Mouse (Mus musculus): ENCODE data around the gene Lrsam1. TPM values are rescaled to one million over a fixed set of nuclear protein-coding genes. Genes with fewer than 3 reads are reported as not detected.

Lrsam1 gene
- polyA plus RNA-seq, 1 experiment from 2014 or later, result 13.4 TPM

GRCm38 (mm10) chr2:32940483-32940882, 20.9 kb downstream of the Lrsam1 start:
- Histone ChIP-seq H3K4me1 (no peaks in the 10 kb centered on the region), H3K36me3 (peaks cover 69% of the 10 kb centered on the region), H3K4me3 (no peak overlapping the region), H3K27ac (no peak overlapping the region), H3K27me3 (no peaks in the 10 kb centered on the region), H3K9me3 (no peaks in the 10 kb centered on the region), H3K9ac (no peak overlapping the region), H3K4me2 (no peak overlapping the region)
- ATAC-seq (ENCODE audit: insufficient number of reproducible peaks, insufficient read depth, low FRiP score, low TSS enrichment, low read depth), result no peak
- 94% methylated on average over 4 of the region's 4 CpGs for WGBS

- H3K27ac ChIP-seq, result no peak overlapping the region
- H3K27me3 ChIP-seq, result no peaks in the 10 kb centered on the region
- WGBS, result 65% methylated on average over 5 of the region's 5 CpGs
- no peak overlapping the region for H3K9ac ChIP-seq
- H3K9me3 ChIP-seq, result no peaks in the 10 kb centered on the region
- H3K4me3 ChIP-seq, result no peak overlapping the region
- H3K4me1 ChIP-seq, result no peaks in the 10 kb centered on the region
- ATAC-seq (ENCODE audit: insufficient number of reproducible peaks, insufficient read depth, low FRiP score, low TSS enrichment, low read depth), result no peak
- H3K4me2 ChIP-seq, result no peak overlapping the region
- peaks cover 68% of the 10 kb centered on the region for H3K36me3 ChIP-seq
Measured at GRCm38 (mm10) chr2:32939418-32939817, 22.0 kb downstream of the Lrsam1 start.

DNA sequence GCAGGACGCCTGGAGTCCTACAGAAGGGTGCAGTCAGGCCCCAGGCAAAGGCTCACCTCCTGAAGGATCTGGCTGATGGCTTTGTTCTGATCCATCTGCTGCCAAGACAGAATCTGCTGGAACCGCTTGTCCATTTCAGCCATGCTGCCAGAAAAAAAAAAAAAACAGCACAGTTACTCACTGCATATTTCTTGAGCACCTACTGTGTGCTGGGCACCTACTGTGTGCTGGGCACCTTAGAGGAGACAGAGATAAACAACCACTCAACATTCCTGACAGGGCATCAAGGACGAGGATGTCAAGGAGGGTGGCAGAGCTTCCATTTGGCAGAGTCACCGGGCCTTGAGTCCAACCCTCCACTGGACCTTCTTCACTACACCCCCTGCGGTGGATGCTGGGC, 22.7 kb downstream of the Lrsam1 start:
- H3K27me3 ChIP-seq, result no peaks in the 10 kb centered on the region
- H3K36me3 ChIP-seq, result peaks cover 73% of the 10 kb centered on the region
- no peaks in the 10 kb centered on the region for H3K9me3 ChIP-seq
- H3K4me1 ChIP-seq, result no peaks in the 10 kb centered on the region
- H3K27ac ChIP-seq, result no peak overlapping the region
- H3K4me2 ChIP-seq, result no peak overlapping the region
- no peak overlapping the region for H3K9ac ChIP-seq
- no peak overlapping the region for H3K4me3 ChIP-seq
- no peak for ATAC-seq (ENCODE audit: insufficient number of reproducible peaks, insufficient read depth, low FRiP score, low TSS enrichment, low read depth)
- 92% methylated on average over 5 of the region's 5 CpGs for WGBS

GRCm38 (mm10) chr2:32931730-32932129, 29.7 kb downstream of the Lrsam1 start:
- H3K4me1 ChIP-seq, result no peaks in the 10 kb centered on the region
- H3K9me3 ChIP-seq, result no peaks in the 10 kb centered on the region
- H3K4me2 ChIP-seq, result no peak overlapping the region
- ATAC-seq (ENCODE audit: insufficient number of reproducible peaks, insufficient read depth, low FRiP score, low TSS enrichment, low read depth), result no peak
- H3K4me3 ChIP-seq, result no peak overlapping the region
- H3K36me3 ChIP-seq, result peaks cover 63% of the 10 kb centered on the region
- H3K9ac ChIP-seq, result no peak overlapping the region
- no peak overlapping the region for H3K27ac ChIP-seq
- H3K27me3 ChIP-seq, result no peaks in the 10 kb centered on the region
- 73% methylated on average over 7 of the region's 7 CpGs for WGBS

DNA sequence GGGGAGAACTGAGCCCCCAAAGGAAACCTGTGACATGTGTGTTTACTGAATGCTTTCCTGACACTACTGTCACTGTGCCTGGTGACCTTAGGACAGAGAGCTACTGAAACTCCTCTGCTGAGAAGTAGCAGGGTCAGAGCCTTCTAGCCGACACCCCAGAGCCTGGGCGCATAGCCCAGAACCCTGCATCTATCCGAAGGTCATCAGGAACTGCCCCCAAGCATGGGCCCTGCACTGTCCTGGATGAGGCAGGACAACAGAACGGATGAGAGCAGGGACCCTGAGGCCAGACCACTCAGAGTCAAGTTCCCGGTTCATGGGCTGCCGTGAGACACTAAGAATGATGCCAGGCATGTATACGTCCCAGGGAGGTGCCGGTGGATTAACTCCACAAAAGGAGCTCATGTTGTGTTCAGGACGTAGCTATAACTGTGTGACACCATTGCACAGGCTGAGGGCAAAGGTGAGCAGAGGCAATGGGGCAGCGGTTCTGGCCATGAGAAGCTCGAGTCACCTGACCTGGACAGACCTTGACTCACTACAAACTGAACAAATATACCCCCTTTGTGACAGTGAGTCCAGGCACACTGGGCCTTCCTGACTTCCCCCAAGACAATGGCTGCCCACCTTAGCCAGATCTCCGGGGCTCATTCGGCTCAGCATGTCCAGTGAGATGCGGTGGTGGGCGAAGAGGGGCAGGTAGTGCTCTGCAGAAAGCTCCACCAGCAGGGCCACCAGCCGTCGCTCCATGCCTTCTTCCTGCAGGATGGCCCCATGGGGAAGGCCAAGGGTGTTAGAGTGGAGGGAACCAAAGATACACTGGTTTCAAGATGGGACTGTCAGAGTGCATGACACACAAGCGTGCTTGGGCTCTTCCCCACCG, 32.2 kb downstream of the Lrsam1 start:
- 88% methylated on average over 19 of the region's 19 CpGs for WGBS
- H3K4me2 ChIP-seq, result no peak overlapping the region
- H3K4me1 ChIP-seq, result no peaks in the 10 kb centered on the region
- no peak for ATAC-seq (ENCODE audit: insufficient number of reproducible peaks, insufficient read depth, low FRiP score, low TSS enrichment, low read depth)
- H3K27ac ChIP-seq, result no peak overlapping the region
- no peak overlapping the region for H3K4me3 ChIP-seq
- no peaks in the 10 kb centered on the region for H3K27me3 ChIP-seq
- no peak overlapping the region for H3K9ac ChIP-seq
- no peaks in the 10 kb centered on the region for H3K9me3 ChIP-seq
- peaks cover 63% of the 10 kb centered on the region for H3K36me3 ChIP-seq

DNA sequence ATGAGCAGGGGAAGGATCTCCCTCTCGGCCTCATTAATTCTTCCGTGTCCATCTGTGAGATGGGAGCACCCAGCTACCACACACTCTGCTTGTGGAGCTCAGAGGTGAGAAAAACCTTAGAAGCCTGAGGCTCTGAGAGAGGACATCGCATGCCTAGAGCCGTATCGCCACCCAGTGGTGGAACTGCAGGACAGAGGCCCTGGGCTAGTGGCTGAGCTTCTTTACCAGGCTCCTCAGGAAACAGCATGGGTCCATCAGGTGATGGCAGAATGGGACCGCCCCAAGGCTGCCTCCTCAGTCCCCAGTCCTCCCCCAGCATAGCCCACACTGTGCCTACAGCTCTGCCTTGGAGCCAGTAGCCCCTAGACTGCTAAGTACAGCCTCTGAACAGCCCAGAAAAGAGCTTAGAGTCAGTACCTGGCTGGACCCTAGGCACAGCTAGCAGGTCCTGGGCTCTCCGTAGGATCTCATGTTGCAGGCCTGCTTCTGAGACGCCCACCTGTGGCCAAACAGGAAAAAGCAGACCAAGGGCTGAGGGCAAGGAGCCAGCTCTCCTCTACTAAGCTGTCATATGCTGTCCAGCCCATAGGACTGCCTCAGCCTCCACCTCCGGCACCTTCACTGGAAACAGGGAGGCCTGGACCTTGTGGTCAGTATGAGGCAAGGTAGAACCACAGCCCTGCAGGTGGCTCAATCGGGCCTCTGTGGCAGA, 33.0 kb downstream of the Lrsam1 start:
- Histone ChIP-seq H3K36me3 (peaks cover 63% of the 10 kb centered on the region), H3K4me2 (no peak overlapping the region), H3K4me3 (no peak overlapping the region), H3K4me1 (no peaks in the 10 kb centered on the region), H3K27ac (no peak overlapping the region), H3K27me3 (no peaks in the 10 kb centered on the region), H3K9ac (0 out of 2 replicates have a peak overlapping the region, but pooled peaks have one; percentile 3), H3K9me3 (no peaks in the 10 kb centered on the region)
- WGBS, result 35% methylated on average over 10 of the region's 10 CpGs
- ATAC-seq (ENCODE audit: insufficient number of reproducible peaks, insufficient read depth, low FRiP score, low TSS enrichment, low read depth), result no peak

GRCm38 (mm10) chr2:32927624-32928234, 33.7 kb downstream of the Lrsam1 start:
- H3K4me2 ChIP-seq, result no peak overlapping the region
- H3K9ac ChIP-seq, result 0 out of 2 replicates have a peak overlapping the region, but pooled peaks have one; percentile 3
- no peaks in the 10 kb centered on the region for H3K4me1 ChIP-seq
- peaks cover 63% of the 10 kb centered on the region for H3K36me3 ChIP-seq
- WGBS, result 75% methylated on average over 15 of the region's 15 CpGs
- H3K4me3 ChIP-seq, result no peak overlapping the region
- no peaks in the 10 kb centered on the region for H3K27me3 ChIP-seq
- ATAC-seq (ENCODE audit: insufficient number of reproducible peaks, insufficient read depth, low FRiP score, low TSS enrichment, low read depth), result no peak
- H3K27ac ChIP-seq, result no peak overlapping the region
- H3K9me3 ChIP-seq, result no peaks in the 10 kb centered on the region

DNA sequence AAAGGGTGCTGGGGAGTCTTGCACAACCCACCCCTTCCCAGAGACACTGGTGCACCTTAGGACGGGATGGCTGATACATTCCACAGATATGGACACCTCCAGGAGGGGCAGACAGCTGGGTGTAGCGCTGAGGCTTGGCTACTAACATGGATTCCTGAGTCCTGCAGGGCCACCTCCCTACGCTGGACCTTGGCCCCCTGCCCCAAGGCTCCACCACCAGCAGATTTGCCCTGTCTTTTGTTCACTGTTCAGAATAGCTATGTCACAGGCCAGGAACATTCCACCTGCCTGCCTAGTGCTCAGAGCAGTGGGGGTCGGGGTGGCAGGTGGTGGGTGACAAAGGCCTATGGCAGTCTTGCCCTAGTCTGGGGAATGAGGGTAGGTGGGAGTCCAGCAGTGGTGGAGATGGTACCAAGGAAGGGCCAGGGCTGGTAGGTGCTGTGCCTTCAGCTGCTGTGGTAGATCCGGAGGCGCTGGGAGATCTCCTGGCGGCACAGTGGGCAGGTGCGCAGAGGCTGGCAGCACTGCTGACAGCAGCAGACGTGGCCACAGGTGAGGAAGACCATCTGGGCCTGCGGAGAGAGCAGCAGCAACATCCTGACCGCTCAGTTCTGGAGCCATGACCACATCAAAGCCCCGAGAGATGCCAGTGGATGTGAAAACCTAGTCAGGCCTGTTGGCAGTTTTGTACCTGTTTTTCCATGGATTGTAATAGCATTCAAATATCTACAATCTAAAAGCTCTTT, 34.9 kb downstream of the Lrsam1 start:
- no peak overlapping the region for H3K4me2 ChIP-seq
- 91% methylated on average over 12 of the region's 12 CpGs for WGBS

DNA sequence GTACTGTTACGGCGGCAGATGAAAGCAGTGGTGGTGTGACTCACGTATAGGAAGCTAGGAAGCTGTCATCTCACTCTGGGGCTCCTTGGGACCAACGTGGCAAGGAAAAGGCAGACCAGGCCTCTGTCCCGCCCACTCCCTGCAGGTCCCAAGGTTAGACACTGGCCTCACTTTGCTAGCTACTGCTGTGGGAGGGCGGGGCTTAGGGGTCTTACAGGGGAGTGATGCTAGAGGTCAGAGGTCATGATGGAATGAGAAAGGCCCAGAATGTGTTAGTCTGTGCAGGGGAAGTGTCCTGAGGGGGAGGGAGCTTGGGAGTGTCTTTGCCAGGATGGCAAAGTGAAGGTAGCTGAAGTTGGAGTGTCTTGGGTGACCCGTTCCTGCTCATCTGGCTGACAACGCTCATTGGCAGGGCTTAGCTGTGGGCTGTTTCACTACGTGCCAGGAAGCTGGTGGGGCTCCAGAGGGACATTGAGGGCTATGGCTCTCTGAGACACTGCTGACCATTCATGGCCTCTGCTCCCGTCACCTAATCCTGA, 37.0 kb downstream of the Lrsam1 start:
- ATAC-seq (ENCODE audit: insufficient number of reproducible peaks, insufficient read depth, low FRiP score, low TSS enrichment, low read depth), result no peak
- WGBS, result 69% methylated on average over 10 of the region's 10 CpGs
- no peaks in the 10 kb centered on the region for H3K27me3 ChIP-seq
- no peak overlapping the region for H3K9ac ChIP-seq
- H3K4me1 ChIP-seq, result no peaks in the 10 kb centered on the region
- H3K4me3 ChIP-seq, result no peak overlapping the region
- H3K9me3 ChIP-seq, result no peaks in the 10 kb centered on the region
- H3K27ac ChIP-seq, result no peak overlapping the region
- H3K36me3 ChIP-seq, result peaks cover 75% of the 10 kb centered on the region
- no peak overlapping the region for H3K4me2 ChIP-seq

More for the DNA sequence above, 34.9 kb downstream of the Lrsam1 start:
- peaks cover 67% of the 10 kb centered on the region for H3K36me3 ChIP-seq
- H3K9me3 ChIP-seq, result no peaks in the 10 kb centered on the region
- ATAC-seq (ENCODE audit: insufficient number of reproducible peaks, insufficient read depth, low FRiP score, low TSS enrichment, low read depth), result no peak
- H3K27ac ChIP-seq, result no peak overlapping the region
- no peaks in the 10 kb centered on the region for H3K4me1 ChIP-seq
- H3K9ac ChIP-seq, result no peak overlapping the region
- H3K27me3 ChIP-seq, result no peaks in the 10 kb centered on the region
- H3K4me3 ChIP-seq, result no peak overlapping the region

GRCm38 (mm10) chr2:32923551-32924250, 37.7 kb downstream of the Lrsam1 start:
- no peaks in the 10 kb centered on the region for H3K9me3 ChIP-seq
- WGBS, result 94% methylated on average over 24 of the region's 24 CpGs
- no peak for ATAC-seq (ENCODE audit: insufficient number of reproducible peaks, insufficient read depth, low FRiP score, low TSS enrichment, low read depth)
- H3K4me1 ChIP-seq, result no peaks in the 10 kb centered on the region
- peaks cover 77% of the 10 kb centered on the region for H3K36me3 ChIP-seq
- no peak overlapping the region for H3K27ac ChIP-seq
- H3K4me3 ChIP-seq, result no peak overlapping the region
- no peak overlapping the region for H3K9ac ChIP-seq
- H3K27me3 ChIP-seq, result no peaks in the 10 kb centered on the region
- H3K4me2 ChIP-seq, result no peak overlapping the region

Data from embryonic facial prominence, embryonic 13.5 days (tissue).